Mouse (Mus musculus): ENCODE measurements around the gene Scamp4.
"Not testable (repeated sequence)": the region's sequence is repeated elsewhere in the genome, so short reads cannot be mapped to it uniquely, and the experiment has no call there.

Gene Scamp4

DNA sequence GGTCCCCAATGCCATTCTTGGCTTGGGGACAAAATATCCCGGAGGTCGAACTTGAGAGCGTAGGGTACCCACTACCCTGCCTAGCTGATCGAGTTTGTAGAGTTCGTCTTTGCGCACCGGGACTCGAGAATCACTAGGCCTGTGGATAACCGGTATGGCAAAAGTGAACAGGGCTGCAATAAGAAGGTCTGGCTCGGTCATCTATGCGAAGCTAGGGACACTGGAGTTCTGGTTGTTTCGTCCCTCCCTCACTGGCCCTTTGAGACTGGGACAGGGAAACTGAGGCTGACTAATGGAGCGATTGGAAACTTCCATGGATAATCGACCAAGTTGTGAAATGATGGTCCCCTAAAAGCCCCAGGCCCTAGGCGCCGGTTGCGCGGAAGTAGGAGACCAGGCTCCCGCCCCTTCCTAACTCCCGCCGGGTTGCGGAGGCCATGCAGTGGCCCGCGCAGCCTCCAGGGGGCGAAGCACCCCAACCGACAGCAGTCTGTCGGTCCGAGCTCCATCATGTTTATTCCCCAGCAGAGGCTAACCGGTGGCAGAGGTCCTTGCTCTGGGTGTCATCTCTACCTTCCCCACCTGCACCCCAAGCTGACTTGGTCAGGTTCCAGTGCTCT lies 24.4 kb upstream of the Scamp4 start:
- DNase-seq (ENCODE audit: extremely low spot score, low read depth, low spot score): no peak

DNA sequence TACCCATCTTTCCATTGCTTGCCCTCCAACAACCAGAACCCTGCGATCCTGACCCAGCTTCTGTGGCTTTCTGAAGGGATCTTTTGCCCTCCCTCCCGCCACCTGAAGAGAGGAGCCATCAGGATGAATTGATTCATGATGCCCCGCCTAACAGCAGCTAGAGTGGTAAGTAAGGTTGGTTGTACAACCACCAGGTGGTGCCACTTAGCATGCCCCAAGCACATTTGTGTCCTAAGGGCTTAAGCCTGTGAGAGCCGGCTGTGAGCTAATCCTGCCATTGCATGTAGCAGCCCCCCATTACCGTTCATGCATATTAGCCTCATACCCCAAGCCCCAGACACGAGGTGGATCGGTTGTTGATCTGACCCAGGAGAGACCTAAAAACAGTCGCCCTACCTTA lies 23.8 kb upstream of the Scamp4 start:
- no peak for DNase-seq (ENCODE audit: extremely low spot score, low read depth, low spot score)

DNA sequence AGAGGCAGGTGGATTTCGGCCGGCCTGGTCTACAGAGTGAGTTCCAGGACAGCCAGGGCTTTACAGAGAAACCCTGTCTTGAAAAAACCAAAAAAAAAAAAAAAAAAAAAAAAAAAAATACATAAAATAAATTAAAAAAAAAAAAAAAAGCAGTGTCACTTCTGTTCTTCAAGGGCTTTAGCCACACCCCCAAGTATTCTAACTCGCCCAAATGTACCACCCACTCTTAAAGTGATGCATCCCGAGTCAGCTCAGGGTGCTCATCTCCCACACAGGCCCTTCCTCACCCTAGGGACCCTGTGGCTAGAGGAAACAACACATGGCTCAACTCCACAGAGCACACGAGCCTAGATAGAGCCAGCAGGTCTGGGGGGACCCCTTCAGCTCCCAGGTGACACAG lies 19.6 kb upstream of the Scamp4 start:
- no peak for DNase-seq (ENCODE audit: extremely low spot score, low read depth, low spot score)

DNA sequence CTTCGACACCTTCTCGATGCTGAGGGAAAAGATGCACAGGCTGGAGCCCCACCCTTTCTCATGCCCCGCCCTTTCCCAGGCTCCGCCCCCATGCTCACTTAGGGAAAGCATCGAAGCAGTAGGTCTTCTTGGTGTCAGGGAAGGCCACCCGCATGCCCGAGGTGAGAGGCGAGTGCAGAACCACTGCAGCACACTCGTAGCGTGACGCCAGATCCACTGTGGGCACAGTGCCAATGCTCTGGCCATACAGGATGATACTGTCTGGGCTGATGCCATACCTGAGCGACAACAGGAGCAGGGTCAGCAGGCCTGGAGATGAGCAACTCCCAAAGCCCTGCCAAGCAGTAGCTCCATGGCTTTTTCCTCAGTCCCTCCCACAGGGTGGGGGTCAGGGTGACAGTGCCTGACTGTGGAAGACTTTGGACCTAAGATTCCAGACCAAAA lies 18.6 kb upstream of the Scamp4 start:
- DNase-seq (ENCODE audit: extremely low spot score, low read depth, low spot score): no peak

DNA sequence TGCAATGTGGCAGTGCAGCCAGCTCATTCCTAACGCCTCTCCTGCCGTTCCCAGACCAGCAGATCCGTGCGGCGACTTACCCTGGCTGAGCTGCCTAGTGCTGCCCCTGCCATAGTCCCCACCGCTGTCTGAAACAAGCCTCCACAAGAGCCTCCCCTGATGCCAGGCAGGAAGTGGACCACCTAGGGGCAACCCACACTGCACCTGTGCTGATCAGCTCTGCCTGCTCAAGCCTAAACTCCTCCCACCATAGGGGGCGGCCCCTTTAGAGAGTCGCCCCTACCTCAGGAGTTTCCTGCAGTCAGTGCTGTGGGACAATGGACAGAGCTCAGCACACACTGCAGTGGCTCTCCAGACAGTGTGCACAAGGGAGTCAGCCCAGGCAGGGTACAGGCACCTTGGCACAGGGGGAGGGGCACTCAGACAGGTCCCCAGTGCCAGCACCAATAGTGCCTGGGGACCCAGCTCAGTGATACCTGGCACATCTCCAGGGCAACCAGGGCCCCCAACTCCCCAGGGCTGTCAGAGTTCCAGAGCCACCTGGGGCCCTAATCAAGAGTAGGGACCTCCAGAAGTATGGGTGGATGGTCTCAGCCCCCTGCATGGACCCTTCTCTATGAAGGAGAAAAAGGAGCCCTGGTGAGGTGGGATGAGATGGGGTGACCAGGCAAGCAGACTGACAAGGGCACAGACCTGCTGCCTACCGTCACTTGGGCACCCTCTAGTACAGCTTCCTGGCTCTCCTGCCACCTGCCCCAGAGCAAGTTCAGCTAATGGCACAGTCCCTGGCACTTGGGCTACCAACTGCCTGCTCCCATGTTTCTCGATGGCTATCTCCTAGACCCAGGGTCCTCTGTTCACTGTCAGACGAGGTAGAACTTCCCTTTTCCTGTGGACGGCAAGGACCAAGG lies 17.8 kb upstream of the Scamp4 start:
- no peak for DNase-seq (ENCODE audit: extremely low spot score, low read depth, low spot score)

DNA sequence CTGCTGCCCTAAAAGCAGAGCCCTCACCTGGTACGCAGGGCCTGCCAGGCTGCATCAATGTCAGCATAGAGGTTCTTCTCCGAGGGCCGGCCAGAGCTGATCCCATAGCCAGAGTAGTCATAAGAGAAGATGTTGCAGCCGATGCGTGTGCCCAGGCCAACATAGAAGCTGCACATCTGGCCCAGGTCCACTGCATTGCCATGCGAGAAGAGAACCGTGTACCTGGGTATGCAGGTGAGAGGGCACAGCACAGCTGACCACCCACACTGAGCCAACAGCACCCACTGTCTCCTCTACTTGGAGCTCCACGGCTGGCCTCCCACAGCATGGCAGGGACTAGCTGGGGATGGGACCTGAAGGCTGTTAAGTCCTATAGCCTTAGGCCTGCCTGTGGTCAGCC lies 17.1 kb upstream of the Scamp4 start:
- no peak for DNase-seq (ENCODE audit: extremely low spot score, low read depth, low spot score)

DNA sequence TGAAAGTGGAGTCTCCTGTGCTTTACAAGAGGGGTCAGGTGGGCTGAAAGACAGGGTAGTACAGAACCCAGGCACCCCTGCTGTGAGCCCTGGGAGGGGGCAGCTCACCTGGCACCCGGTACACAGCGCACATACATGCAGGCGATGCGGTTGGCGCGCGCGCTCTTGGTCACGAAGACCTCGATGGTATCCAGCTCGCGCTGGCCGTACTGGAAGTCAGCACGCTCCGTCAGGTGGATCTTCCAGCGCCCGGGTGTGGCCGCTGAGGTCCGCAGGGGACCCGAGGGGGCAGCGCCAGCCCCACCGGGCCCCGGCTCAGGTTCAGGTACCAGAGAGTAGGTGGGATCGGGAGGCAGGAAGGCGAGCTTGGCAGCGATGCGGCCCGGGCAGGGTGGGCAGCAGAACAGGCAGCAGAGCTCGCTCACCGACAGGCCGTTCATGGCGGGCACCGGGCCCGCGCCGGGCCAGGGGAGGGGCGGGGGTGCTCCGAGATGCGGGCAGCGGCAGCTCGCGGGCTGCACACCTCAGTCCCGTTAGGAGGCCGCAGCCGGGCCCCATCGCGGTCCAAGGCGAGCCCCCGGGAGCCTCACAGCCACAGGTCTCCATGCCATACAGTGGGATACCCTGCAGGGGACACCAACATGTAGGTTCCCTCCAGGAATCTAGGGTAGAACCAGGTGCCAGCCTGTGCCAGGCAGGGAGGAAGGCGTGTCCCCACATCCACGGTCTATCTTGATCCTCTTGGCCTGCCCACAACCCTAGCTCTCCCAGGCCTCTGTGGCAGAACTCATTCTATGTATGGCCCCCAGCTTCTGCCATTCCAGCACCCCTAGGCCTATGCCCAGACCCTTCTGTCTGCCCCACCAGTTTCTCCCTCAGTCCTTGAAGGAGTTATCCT lies 16.0 kb upstream of the Scamp4 start:
- no peak for DNase-seq (ENCODE audit: extremely low spot score, low read depth, low spot score)

DNA sequence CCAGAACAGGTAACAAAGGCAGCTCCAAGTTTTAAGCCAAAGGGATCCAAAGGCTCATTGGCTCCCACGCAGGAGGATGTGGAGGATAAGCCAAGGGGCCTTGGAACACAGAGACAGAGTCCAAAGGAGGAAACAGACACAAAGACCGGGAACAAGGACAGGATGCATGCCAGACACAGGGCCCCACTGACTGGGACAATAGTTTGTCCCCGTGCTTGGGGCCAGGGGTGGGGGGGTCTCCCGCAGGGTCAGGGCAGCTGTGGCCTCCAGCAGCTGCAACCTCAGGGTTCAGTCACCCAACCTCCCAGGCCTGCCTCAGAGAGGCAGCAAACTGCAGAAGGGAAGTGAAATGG lies 15.4 kb upstream of the Scamp4 start:
- no peak for DNase-seq (ENCODE audit: extremely low spot score, low read depth, low spot score)

DNA sequence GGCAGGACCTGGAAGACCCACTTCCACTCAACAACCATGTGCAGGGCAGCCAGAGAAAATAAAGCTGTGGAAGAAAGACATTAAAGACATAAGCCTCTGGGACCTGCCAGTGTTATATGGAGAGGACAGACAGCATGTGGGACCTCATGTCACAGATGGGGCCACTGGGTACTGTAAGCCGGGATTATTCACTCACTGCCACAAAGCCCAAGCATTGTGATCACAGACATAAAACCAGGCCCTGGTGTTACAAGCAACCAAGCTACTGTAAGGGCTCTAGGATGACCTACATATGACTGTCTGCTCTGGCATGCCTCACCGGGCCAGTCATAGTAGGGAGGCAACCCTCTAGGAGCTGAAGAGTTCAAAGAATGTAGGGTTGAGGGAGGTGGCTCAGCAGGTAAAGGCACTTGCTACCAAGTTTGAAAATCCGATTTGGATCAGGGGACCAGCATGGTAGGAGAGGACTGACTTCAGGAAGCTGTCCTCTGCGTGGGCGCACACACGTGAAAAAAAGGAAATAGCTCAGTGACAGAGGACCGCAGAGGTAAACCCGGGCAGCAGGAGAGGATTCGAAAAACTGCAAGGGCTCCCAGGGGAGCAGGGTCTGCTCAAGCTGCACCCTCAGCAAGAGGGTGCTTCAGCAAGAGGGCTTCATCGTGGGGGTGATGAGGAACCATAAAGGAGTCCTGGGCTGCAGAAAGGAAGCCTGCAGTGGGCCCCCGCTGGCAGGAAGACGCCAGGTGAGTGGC lies 13.4 kb upstream of the Scamp4 start:
- DNase-seq (ENCODE audit: extremely low spot score, low read depth, low spot score): no peak

DNA sequence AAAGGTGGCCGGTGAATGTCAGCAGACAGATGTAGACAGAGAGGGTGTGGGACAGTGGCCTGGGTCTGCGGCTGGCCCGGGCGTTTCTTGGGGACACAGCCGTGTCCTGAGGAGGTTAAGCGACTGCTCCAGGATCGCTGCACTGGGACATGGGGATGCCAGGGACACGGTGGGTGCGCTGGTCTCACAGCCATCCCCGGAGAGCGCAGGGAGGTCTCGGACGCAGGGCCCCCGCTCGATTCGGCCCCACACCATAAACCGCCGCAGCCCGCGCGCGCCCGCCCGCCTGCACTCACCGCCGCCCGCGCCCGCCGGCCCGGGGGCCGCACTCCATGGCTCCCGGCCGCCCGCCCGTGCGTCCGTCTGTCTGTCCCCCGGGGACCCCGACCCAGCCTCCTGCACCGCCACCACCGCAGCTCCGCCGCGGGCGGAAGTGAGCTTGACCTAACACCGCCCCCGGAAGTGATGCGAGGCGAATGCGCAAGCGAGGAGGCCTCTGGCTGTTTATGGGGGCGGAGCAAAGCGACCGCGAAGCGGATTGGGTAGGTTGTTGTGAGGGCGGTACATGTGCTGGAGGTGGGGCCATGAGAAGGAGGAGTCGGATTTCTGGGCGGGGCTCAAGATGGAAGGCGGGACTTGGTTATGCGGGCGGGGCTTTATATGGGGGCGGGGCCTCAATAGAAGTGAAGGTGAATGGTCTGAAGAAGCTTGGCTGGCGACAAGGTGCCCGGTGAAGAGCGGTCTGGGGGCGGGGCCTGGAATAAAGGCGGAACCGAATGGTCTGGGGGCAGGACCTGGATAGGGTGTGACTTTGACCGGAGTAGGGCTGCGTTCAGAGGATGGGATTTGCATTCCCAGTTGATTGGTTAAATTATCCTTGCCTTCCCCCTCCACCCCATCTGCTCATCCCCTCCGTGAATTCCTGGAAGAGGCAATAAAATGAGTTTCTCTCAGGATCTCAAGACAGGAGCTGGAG lies 12.5 kb upstream of the Scamp4 start, which contains the start of gene Abhd17a:
Gene Abhd17a (minus strand): TSS at position 463 of the 976 bp plus-strand sequence.
- DNase-seq (ENCODE audit: extremely low spot score, low read depth, low spot score): peak; percentile 94

DNA sequence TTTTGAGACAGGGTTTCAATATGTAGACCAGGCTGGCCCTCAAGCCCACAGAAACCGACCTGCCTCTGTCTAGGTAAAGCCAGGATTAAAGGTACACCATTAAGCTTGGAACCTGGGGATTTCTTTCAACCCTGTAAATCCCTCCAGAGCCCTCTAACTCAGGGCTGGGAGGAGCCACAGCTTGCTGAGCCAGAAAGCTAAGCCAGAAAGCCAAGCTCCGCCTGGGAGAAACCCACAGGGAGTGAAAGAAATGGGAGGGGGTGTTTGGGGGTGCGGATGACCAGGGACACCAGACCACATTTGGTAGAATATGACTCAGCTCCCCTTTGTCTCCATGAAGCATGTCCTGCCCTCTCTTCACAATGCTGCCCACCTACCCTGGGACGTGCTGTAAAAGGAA lies 6.4 kb upstream of the Scamp4 start:
- no peak for DNase-seq (ENCODE audit: extremely low spot score, low read depth, low spot score)

DNA sequence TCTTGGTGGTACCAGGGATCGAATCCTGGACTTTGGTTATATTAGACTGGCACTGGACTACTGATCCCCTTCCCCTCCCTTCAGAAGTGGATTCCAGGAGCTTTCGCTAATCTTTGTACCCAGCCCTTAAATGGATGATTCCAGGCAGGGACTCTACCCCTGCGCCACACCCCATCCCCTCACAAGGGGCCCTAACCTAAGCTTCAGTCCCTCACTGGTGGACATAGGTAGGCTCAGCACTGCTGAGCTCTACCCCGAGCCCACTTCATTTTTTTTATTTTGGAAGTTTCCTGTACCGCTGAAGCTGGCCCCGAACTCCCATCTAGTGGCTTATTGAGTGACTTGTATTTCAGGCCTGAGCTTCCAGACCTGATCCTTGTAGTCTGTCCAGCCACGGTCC lies 692 bp downstream of the Scamp4 start:
- no peak for DNase-seq (ENCODE audit: extremely low spot score, low read depth, low spot score)

DNA sequence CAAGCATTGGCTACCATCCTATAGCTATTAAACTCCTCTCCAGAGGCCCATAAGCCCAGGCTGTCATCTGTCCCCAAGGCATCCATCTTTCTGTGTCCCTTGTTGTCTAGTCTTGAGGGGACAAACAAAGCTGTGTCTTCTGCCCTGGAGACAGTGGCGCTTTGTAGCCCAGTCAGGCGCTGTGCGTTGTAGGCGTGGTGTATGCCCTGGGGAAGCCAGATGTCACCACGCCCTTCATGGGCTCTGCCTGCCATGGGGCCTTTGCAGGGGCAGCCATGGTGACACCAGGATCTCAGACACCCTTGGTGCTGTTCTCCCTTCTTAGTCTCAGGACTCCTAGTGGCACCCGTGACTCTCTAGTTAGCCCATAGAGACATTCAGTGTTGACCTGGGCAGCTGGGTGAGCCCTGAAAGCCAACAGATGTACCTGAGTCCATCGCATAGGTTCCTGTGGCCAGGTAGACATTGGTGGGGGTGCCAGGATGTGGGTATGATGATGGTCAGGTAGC lies 1.4 kb downstream of the Scamp4 start:
- no peak for DNase-seq (ENCODE audit: extremely low spot score, low read depth, low spot score)

DNA sequence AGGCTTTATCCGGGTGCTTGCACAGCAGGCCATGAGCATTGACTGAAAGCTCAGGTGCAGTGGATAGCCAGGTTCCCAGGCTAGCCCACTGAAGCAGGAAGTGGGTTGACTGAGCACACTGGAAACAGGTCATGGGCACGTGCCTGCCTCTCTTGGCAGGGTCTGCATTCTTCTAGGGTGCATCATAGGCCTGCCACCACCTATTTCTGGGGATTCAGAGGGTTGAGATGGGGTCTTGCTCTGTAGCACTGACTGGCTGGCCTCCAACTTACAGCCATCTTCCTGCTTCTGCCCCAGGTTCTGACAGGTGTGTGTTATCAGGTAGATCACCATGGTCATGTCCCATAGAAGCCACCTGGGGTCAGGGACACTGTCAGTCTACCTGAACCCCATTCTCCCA lies 2.3 kb downstream of the Scamp4 start:
- no peak for DNase-seq (ENCODE audit: extremely low spot score, low read depth, low spot score)

DNA sequence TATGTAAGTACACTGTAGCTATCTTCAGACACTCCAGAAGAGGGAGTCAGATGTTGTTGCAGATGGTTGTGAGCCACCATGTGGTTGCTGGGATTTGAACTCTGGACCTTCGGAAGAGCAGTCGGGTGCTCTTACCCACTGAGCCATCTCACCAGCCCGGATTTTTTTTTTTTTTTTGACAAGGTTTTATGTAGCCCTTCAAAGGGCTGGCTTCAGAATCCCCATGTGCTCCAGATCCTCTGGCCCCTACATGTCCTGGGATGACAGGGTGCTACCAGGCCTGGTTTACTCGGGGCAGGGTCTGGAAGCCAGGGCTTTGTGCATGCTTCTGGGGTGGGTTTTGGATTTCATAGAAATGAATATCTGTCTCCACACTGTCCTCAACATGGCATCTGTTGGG lies 3.0 kb downstream of the Scamp4 start, which contains the start of gene Gm49322:
Gene Gm49322 (plus strand): TSS at position 301 of the 400 bp plus-strand sequence.
- not testable (repeated sequence) for DNase-seq (ENCODE audit: extremely low spot score, low read depth, low spot score)

DNA sequence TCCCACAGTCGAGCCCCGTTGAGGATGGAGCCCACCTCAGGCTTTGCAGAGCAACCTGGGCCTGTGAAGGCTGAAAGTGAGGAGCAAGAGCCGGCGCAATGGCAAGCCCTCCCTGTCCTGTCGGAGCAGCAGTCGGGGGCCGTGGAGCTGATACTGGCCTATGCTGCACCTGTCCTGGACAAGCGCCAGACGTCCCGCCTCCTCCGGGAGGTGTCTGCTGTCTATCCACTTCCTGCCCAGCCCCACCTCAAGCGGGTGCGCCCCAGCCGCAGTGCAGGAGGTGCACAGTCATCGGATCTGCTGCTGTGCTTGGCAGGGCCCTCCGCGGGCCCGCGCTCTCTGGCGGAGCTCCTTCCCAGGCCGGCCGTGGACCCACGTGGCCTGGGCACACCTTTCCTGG lies 3.6 kb downstream of the Scamp4 start:
- no peak for DNase-seq (ENCODE audit: extremely low spot score, low read depth, low spot score)

DNA sequence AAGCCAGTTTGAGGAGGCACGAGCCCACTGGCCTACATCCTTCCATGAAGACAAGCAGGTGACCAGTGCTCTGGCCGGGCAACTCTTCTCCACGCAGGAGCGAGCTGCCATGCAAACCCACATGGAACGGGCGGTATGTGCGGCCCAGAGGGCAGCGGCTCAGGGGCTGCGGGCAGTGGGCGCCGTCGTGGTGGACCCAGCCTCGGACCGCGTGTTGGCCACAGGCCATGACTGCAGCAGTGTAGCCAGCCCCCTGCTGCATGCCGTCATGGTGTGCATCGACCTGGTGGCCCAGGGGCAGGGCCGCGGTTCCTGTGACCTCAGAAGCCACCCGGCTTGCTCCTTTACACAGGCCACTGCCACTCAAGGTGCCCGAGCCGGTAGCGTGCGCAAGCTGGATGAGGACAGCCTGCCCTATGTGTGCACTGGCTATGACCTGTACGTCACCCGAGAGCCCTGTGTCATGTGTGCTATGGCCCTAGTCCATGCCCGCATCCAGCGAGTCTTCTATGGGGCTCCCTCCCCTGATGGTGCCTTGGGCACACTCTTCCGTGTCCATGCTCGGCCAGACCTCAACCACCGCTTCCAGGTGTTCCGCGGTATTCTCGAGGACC lies 4.2 kb downstream of the Scamp4 start:
- DNase-seq (ENCODE audit: extremely low spot score, low read depth, low spot score): no peak

DNA sequence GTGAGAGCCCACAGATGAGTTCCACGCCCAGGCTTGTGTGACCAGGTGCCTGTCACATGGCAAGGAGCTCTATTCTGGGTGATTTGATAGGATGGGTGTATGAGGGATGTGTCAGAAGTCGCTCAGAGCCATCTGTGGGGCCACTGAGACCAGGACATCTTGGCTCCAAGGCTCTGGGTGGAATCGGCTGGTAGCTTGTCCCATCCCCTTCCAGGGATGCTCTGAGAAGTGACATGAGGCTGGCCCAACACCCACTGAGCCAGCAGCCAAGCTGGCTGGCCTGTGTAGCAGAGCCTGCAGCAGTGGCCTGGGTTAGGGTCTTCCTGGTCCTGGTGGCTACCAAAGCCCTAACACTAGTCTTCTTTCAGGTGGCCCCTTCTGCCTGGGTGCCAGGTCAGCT lies 5.8 kb downstream of the Scamp4 start:
- no peak for DNase-seq (ENCODE audit: extremely low spot score, low read depth, low spot score)
